Mouse (Mus musculus) erythroblast, embryonic 14.5 days (primary cell): ENCODE results near the gene Car15. TPM values are rescaled to one million over a fixed set of nuclear protein-coding genes. Genes with fewer than 3 reads are reported as not detected.

Experiments used
- H3K27me3 ChIP-seq: 2 replicates; pipeline ENCODE4 v1.6.1; 2012; ENCODE audit warnings: inconsistent platforms; ENCODE audit not compliant: control insufficient read depth
- H3K36me3 ChIP-seq: 2 replicates; pipeline ENCODE4 v1.6.1; 2012; ENCODE audit warnings: mild to moderate bottlenecking, inconsistent platforms; ENCODE audit not compliant: control insufficient read depth
- H3K4me1 ChIP-seq: 2 replicates; pipeline ENCODE4 v1.6.1; 2012; ENCODE audit warnings: inconsistent platforms; ENCODE audit not compliant: control insufficient read depth
- H3K4me3 ChIP-seq: replicated peaks from 2 replicates; pipeline ENCODE3; 2012; ENCODE audit warnings: moderate library complexity, mild to moderate bottlenecking, inconsistent platforms
- H3K9me3 ChIP-seq: 2 replicates; pipeline ENCODE4 v1.6.1; 2012; ENCODE audit warnings: low read length, inconsistent platforms, mixed read lengths; ENCODE audit not compliant: control insufficient read depth
- GATA1 ChIP-seq: IDR thresholded peaks from 2 replicates; pipeline ENCODE4 v1.6.1; 2012; ENCODE audit warnings: low read length, inconsistent platforms, mixed read lengths
- TAL1 ChIP-seq: IDR thresholded peaks from 3 replicates; pipeline ENCODE4 v1.6.1; 2012; ENCODE audit warnings: low read length, inconsistent platforms, mixed read lengths
- polyA plus RNA-seq: library from polyadenylated mRNA; stranded (reverse); fragments of >175 nt; gene quantifications from 2 replicates; pipeline ENCODE4 v1.2.3, GENCODE M21; 2012

The Car15 gene
- 0.44 and 0.70 TPM in 2 replicates for polyA plus RNA-seq

GRCm38 (mm10) chr16:17838051-17838450 lies at the start of gene Car15:
TSS of gene Car15 (minus strand) at chr16:17838364.
- Histone ChIP-seq H3K4me1 (peaks cover 8% of the 10 kb centered on the region), H3K36me3 (peaks cover 31% of the 10 kb centered on the region), H3K27me3 (peaks cover 48% of the 10 kb centered on the region), H3K4me3 (no peak within 1 kb of the TSS), H3K9me3 (peaks cover 3% of the 10 kb centered on the region; the same call in 1 of the 2 replicates)
- TF ChIP-seq GATA1 (no peak), TAL1 (no peak)

- TF ChIP-seq TAL1 (no peak), GATA1 (no peak)
- Histone ChIP-seq H3K4me1 (peaks cover 26% of the 10 kb centered on the region), H3K36me3 (peaks cover 55% of the 10 kb centered on the region), H3K27me3 (no peaks in the 10 kb centered on the region), H3K4me3 (no peak overlapping the region), H3K9me3 (no peaks in the 10 kb centered on the region; the same call in 1 of the 2 replicates)
Measured at GRCm38 (mm10) chr16:17884116-17884515, 46.0 kb upstream of the Car15 start.

- H3K9me3 ChIP-seq = peaks cover 3% of the 10 kb centered on the region
- no peak overlapping the region for H3K4me3 ChIP-seq
- H3K36me3 ChIP-seq = peaks cover 72% of the 10 kb centered on the region
- H3K27me3 ChIP-seq = no peaks in the 10 kb centered on the region
- H3K4me1 ChIP-seq = peaks cover 27% of the 10 kb centered on the region
- no peak for TF ChIP-seq TAL1
- no peak for TF ChIP-seq GATA1
Measured at GRCm38 (mm10) chr16:17882196-17882595, 44.0 kb upstream of the Car15 start.

GRCm38 (mm10) chr16:17879571-17879970 lies 41.4 kb upstream of the Car15 start:
- Histone ChIP-seq H3K27me3 (no peaks in the 10 kb centered on the region), H3K36me3 (peaks cover 64% of the 10 kb centered on the region), H3K4me1 (peaks cover 24% of the 10 kb centered on the region), H3K9me3 (peaks cover 3% of the 10 kb centered on the region), H3K4me3 (no peak overlapping the region)
- TF ChIP-seq GATA1 (no peak), TAL1 (no peak)

GRCm38 (mm10) chr16:17876096-17876495 lies 37.9 kb upstream of the Car15 start:
- H3K4me3 ChIP-seq = no peak overlapping the region

GRCm38 (mm10) chr16:17875174-17875573 lies 37.0 kb upstream of the Car15 start:
- Histone ChIP-seq H3K36me3 (peaks cover 61% of the 10 kb centered on the region), H3K4me3 (no peak overlapping the region), H3K4me1 (peaks cover 49% of the 10 kb centered on the region), H3K27me3 (no peaks in the 10 kb centered on the region), H3K9me3 (peaks cover 3% of the 10 kb centered on the region)
- TF ChIP-seq TAL1 (no peak), GATA1 (no peak)

More at GRCm38 (mm10) chr16:17876096-17876495, 37.9 kb upstream of the Car15 start:
- Histone ChIP-seq H3K27me3 (no peaks in the 10 kb centered on the region), H3K9me3 (peaks cover 3% of the 10 kb centered on the region), H3K4me1 (peaks cover 43% of the 10 kb centered on the region), H3K36me3 (peaks cover 55% of the 10 kb centered on the region)
- no peak for TF ChIP-seq TAL1
- no peak for TF ChIP-seq GATA1

- Histone ChIP-seq H3K36me3 (peaks cover 64% of the 10 kb centered on the region), H3K27me3 (no peaks in the 10 kb centered on the region), H3K4me1 (peaks cover 57% of the 10 kb centered on the region), H3K9me3 (no peaks in the 10 kb centered on the region), H3K4me3 (no peak overlapping the region)
- TF ChIP-seq GATA1 (no peak), TAL1 (no peak)
Measured at GRCm38 (mm10) chr16:17872995-17873394, 34.8 kb upstream of the Car15 start.

GRCm38 (mm10) chr16:17871248-17871647 lies 33.1 kb upstream of the Car15 start:
- H3K27me3 ChIP-seq = no peaks in the 10 kb centered on the region
- TF ChIP-seq GATA1 (no peak), TAL1 (no peak)

GRCm38 (mm10) chr16:17865770-17866169 lies 27.6 kb upstream of the Car15 start:
- TF ChIP-seq TAL1 (no peak), GATA1 (no peak)
- Histone ChIP-seq H3K36me3 (peaks cover 62% of the 10 kb centered on the region), H3K4me1 (peaks cover 19% of the 10 kb centered on the region), H3K4me3 (no peak overlapping the region), H3K27me3 (no peaks in the 10 kb centered on the region), H3K9me3 (no peaks in the 10 kb centered on the region)

More at GRCm38 (mm10) chr16:17871248-17871647, 33.1 kb upstream of the Car15 start:
- Histone ChIP-seq H3K36me3 (peaks cover 65% of the 10 kb centered on the region), H3K9me3 (no peaks in the 10 kb centered on the region), H3K4me1 (peaks cover 57% of the 10 kb centered on the region), H3K4me3 (no peak overlapping the region)

GRCm38 (mm10) chr16:17865293-17865692 lies 27.1 kb upstream of the Car15 start:
- Histone ChIP-seq H3K9me3 (no peaks in the 10 kb centered on the region), H3K4me3 (no peak overlapping the region), H3K4me1 (peaks cover 17% of the 10 kb centered on the region), H3K36me3 (peaks cover 62% of the 10 kb centered on the region), H3K27me3 (no peaks in the 10 kb centered on the region)
- TF ChIP-seq TAL1 = no peak
- no peak for TF ChIP-seq GATA1

GRCm38 (mm10) chr16:17858592-17858991 lies 20.4 kb upstream of the Car15 start:
- peaks cover 79% of the 10 kb centered on the region for H3K36me3 ChIP-seq
- H3K9me3 ChIP-seq = no peaks in the 10 kb centered on the region
- H3K4me3 ChIP-seq = no peak overlapping the region
- no peak for TF ChIP-seq TAL1
- no peak for TF ChIP-seq GATA1
- H3K4me1 ChIP-seq = no peaks in the 10 kb centered on the region
- H3K27me3 ChIP-seq = no peaks in the 10 kb centered on the region
